Mouse (Mus musculus) kidney, postnatal 25 days (tissue): ENCODE data around the gene Tfap2a.

ENCODE experiments used
- DNase-seq, 2 experiments: peaks; one replicate each; pipeline ENCODE4 v3.0.0; 2021; ENCODE audit warnings: mixed read lengths in 2 of 2

Gene Tfap2a

DNA sequence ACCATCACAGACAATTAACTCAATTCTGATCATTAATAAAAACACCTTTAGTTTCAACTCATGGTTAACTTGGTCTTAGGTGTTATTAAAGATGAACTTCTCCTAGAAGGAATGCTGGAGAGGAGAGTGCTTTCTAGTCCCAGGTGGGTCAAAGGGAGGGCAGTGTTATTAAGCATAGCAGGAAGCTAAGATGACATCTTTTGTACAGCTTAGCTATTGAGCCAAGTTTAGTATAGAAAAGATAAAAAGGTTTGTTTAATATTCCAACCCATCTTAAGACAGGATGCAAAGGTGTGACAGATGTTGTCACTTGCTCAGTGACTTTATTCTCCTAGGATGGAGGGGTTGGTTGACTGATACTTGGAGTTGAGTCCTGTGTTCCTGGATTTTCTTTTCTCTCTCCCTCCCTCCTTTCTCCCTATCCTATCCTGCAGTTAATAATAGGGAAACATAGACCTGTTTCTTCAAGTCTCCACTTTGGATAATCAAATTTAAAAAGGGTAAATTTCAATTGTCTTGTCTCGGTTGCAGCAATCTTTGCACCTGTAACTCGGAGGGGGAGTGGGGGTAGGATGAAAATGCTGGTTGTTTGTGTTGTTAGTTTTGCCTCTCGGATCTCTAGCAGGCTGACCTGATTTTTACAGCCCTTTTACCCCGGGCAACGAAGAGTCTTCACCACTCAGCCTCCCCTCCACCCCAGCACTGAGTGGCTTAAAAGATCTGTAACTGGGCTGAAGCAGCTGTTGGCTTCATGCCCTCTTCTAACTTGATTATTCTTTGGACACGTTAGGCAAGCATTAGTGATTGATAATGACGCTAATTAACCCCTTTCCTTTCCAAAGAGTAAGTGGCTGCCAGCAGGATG lies 26.3 kb downstream of the Tfap2a start:
- DNase-seq = no peak

DNA sequence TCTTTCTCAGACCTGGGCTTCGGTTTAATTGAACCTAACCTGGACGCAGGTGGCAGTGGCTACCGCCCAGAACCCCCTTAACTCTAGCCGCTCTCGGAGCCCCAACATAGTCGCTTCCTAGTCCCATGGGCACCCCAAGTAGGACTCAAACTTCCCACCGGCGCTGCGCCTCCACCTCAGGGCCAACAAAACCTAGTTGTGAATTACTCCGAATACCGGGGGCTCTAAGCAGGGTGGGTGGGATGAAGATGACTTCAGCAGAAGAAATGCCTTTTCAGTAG lies 28.2 kb downstream of the Tfap2a start:
- DNase-seq = no peak

DNA sequence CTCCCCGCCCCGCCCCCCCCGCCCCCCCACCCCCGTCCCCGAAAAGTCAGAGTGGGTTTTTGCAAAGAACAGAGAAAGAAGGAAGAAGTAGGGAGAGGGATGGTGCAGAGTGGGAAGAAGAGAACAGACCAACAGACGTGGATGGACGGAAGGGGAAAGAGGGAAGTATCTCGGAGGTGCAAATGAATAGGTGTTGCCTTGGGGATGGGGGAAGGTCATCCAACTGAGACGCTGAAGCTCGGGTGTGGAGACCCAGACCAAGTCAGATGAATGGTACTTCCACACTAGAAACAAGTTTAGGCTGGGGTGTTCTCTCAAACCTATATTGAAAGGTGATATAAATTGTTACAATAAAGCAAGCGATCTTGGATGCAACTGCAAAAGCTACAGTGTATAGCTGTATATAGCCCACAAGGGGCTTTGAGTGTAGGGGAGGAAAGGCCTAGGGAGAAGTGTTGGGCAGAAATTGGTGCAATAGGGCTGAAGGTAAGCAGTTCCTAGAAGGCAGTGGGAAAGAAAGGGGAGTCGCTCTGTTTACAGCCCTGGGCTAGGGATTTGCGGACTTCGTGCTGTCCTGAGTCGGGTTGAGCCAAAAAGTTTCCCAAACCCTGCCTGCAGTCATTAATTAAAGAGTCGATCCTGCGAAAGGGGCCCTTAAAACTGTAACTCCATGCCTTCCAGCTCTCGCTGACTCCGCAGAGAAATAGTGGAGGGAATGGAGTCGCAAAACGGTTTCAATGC lies 28.7 kb downstream of the Tfap2a start:
- DNase-seq = no peak

DNA sequence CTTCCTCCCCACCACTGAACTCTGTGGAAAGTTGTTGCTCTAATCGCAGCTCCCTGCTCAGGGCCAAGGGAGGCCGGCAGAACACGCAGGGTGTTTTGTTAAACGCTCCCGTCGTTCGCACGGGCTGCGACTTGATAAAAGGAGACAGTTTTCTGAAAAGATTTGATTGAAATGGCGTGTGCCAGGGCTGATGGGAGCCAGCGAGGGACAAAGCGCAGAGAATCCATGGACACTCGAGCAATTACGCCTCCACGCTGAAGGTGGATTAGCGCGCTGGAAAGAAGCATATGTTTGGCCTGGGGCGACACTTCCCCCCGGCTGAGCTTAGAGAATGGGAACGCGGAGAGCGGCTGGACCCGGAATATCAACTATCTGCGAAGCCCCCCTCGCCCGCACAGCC lies 29.3 kb downstream of the Tfap2a start:
- no peak for DNase-seq

DNA sequence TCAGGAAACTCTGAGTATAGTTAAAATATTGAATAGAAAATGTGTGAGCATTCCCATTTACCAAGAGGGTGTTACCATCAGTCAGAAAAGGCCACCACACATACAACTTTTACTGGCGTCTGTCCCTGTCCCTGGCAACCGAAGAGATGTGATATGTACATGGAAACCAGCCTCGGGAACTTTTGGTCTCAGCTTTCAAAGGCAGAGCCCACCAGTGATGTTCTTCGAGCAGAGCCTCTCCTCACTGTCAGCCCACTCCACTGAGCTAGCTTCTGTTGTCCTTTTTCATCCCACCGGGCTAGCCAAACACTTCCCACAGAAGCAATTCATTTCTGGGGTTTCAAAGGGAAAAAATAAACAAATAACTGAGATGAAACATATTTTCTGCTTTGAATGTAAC lies 29.9 kb downstream of the Tfap2a start:
- no peak for DNase-seq

DNA sequence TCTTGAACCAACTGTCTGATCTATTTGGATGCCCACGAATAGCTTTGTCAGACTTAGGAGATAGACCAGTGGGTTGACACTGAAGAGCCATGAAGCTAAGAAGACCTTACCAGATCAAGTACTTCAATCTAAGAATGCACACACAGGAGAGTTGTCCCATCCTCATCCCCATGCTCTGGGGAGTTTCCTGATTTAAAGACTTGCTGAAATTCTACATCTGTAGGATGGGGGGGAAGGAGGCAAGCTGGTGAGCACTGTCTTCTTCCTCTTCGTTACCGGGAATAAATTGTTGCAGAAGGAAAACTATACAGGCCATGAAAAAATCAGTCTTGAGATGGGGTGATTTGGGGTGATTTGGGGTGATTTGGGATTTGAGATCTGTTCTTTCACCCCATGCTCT lies 30.5 kb downstream of the Tfap2a start:
- DNase-seq = no peak

DNA sequence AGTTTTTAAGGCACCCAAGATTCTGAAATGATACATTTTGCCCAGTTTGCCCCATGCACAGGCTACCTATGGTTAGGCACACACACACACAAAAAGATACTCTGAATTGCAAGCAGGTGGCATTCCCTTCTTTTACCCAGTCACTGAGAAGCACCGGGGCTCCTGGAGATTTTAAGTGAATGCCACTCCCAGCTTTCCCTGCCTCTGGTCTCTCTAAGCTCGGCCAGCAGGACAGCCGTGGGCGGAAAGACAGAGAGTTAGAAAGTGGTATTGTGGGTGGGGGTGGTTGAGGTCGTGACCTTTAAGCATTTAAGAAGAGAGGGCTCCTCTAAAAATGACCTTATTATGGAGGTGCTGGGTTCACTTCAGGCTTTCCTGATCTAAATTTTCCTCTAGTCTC lies 31.6 kb downstream of the Tfap2a start:
- no peak for DNase-seq

DNA sequence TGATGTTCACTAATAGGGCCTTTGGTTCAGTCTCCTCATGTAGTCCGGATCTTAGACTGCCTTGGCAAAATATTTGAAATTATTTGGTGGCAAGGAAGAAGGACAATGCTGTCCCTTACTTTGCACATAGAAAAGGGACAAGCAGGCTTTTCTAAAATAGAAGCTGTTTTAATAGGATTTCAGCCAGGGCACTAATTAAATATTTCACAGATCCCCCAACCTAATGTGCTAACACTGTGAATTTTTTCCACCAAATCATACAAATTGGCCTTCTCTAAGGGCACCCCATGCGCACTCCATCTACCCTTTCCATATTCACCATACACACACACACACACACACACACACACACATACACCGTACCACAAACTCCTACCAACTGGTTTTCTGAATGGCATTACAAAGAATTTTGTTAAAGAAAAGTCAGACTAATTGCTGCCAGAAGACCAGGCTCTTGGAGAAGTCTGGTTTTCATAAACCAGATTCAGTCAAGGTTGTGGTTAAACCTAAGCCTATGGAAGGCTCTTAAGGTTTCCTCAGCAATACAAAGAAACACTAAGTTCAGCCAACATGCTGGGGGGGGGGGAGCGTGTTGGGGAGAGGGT lies 32.3 kb downstream of the Tfap2a start:
- no peak for DNase-seq

DNA sequence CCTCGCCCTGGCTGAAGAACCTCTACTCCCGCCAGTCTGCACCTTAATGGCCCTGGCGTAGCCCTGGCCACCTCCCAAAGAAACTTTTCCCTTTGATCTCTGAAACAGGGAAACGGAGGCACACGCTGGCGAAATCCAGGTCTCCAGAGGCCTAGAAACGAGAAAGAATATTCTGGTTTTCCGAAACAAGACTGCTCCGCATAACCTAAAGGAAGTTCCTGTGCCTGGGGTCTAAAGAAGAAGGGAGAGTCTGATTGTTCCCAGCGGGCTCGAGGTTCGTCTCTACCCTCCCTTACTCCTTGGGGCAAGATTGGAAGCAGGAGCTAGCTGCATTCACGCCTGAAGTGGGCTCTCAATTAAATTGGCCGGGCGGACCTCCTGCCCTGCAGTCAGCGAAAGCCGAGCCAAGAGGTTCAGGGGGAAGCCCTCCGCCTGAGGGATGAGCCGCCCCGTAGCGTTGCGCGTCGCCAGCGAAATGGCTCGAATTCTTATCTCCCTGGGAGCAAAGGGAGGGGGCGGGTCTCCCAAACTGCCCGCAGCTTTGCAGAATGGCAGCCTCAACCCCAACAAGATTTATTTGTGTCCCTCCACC lies 33.2 kb downstream of the Tfap2a start:
- DNase-seq = no peak

DNA sequence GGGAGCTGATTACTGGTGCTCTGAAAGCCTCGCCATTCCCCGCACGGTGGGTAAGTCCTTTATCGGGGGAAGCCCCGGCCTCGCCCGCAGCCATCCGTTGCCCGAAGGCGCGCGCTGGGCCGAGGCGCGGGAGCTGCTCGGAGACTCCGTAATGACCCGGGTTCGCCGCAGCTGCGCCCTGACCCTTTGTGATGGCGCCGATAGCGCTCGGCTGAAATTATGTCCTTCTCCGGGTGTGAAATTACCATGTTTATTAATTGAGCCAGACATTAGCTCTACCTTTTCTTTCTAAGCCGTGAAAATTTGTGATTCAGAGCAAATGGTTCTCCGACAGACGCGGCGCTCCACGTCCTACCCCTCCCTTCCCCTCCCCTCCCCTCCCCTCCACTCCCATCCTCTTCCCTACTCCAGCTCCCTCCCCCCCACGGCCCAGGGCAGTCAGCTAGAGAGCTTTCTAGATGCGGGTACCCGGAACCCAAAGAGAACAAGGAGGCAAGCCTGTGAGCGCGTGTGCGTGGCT lies 34.1 kb downstream of the Tfap2a start:
- no peak for DNase-seq

DNA sequence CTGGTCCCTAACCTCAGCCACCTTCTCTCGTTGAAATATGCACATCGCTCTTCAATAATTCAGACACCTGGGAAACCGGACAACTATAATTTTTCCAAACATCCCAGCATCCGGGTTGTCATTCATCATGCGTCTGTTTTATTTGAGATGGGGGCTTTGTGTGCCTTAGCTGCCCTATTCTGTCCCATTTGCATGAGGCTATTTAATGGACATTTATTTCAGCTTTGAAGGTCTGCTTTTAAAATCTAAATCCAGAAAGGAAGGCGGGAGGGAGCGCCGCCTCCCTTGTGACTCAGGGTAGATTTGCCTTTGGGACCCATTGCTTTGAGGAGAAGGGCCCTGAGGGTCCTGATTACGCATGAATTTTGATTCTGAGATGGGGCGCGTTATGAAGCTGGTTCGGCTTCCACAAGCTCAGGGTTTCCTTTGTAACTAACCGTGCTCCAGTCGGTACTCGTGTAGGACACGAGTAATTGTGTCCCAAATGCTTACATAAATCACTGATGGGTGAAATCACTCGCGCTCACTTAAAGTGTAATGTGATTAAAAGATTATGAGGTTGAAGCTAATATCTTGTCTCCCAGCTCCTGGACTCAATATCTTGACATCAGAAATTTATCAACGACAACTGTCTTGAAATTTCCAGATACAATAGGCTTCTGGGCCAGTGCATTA lies 34.9 kb downstream of the Tfap2a start:
- no peak for DNase-seq

DNA sequence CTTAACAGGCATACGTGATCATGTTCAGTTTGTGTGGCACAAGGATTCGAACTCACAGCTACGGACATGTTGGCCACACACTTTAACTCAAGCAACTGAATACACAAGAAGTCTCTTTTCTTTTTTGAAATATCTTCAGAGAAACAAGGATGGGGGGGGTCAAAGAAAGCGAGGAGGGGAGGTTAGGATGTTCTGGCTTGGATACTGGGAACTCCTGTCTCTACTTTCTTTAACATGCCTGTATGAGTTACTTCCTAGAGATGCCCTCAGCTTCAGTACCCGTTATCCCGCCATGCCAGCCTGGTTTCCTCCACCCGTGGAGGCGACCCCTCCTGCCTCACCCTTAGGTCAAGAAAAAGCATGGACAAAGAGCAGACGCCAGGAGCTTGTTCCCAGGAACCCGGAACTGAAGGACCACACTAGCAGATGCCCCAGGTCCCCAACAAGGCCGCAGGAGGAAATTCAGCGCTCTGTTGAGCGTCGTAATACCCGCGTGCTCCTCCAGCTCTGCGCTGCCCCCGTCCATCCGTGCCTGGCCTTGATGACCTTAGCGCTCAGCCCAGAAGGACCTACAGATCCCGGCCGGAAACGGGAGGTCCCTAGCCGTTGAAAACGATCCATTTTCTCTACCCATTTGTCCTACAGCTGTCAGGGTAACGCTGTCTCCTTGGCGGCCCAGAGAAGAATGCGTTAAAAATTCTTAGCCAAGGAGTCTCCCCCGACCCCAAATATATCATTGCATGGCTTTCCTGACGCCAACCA lies 35.6 kb downstream of the Tfap2a start:
- no peak for DNase-seq

DNA sequence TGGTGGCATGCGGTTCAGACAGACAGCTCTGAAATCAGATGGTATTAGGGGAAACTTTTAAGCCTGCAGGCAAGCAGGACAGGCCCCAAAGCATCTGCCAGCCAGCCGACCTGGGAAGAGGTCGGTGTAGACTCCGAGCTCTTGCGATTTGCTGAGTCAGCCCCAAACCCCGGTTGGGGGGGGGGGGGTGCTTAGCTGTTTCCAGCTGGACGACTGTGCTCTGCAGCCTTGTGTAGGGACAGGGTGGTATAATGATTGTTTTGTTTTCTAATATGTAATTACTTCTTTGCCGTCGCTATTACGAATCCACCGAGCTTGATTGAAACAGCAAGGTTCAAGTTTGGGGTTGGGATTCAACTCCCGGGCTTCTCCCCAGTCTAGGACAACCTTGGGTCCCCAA lies 36.5 kb downstream of the Tfap2a start:
- no peak for DNase-seq

DNA sequence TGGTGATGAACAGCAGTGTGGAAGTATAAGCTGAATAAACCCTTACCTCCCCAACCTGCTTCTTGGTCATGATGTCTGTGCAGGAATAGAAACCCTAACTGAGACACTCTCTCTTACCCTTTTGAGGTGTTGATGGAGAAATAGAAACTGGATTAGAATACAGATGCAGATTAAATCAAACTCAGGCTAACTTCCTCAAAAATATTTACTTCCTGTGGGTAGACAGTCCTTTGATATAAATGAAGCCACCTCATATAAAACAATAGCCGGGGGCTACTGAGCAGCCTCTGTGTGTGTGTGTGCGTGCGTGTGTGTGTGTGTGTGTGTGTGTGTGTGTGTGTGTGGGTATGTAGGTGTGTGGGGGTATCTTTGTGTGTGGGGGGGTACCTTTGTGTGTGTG lies 52.4 kb downstream of the Tfap2a start:
- DNase-seq = no peak

DNA sequence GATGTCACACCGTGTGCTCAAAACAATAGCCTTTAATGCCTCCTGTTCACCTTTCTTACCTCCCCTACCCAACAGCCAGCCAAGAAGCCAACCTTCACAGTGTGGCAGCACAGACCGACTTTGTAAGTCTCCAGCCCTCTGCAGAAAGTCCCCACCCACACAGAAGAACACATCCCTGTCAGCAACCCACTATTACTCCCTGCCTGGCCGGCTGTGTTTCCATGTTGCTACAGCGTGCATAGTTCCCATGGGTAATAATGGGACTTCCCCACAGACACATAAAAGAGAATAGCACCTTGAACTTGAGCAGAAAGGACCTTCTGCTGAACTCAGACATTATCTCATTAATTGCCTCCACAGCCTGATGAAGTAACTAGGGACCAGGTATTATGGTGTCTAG lies 61.4 kb downstream of the Tfap2a start:
- no peak for DNase-seq
